Mouse (Mus musculus): ENCODE data around the gene Bcl9. TPM values are rescaled to one million over a fixed set of nuclear protein-coding genes. Genes with fewer than 3 reads are reported as not detected.

The Bcl9 gene
- total and polyA plus RNA-seq, 3 experiments: 1.1 to 13.5 (median 3.3) TPM

- H3K4me3 ChIP-seq (replicated peaks in 1 of 3; ENCODE audit: low read depth in 2 of 3, low read length in 2 of 3, poor library complexity in 1 of 3): no peak overlapping the region
- H3K27ac ChIP-seq (ENCODE audit: insufficient read depth, low read depth): no peak overlapping the region
- in situ Hi-C loops (cut with MboI; ENCODE audit: low pct_ligation_motif_present, low pct_unique_long_range_greater_than_20kb, low sequenced_read_pairs) (no loop called here), dilution Hi-C loops (cut with MboI; ENCODE audit: extremely low pct_ligation_motif_present, extremely low pct_unique_long_range_greater_than_20kb, low sequenced_read_pairs) (no loop called here)
- no peak for DNase-seq (ENCODE audit: extremely low read depth)
- no peak for TF ChIP-seq USF2 (conservative IDR thresholded peaks at IDR 0.05; ENCODE audit: low read depth, low read length)
- TF ChIP-seq CHD2 (IDR thresholded peaks at IDR 0.05; ENCODE audit: low read length): no peak
- TF ChIP-seq MAX (IDR thresholded peaks at IDR 0.05; ENCODE audit: low read length): no peak
- TF ChIP-seq HCFC1 (IDR thresholded peaks at IDR 0.05; ENCODE audit: low read depth, low read length): no peak
- TF ChIP-seq SIN3A (IDR thresholded peaks at IDR 0.05; ENCODE audit: low read length): no peak
- no peak for TF ChIP-seq MXI1 (IDR thresholded peaks at IDR 0.05; ENCODE audit: low read depth, low read length)
- no peak for TF ChIP-seq BHLHE40 (IDR thresholded peaks at IDR 0.05; ENCODE audit: low read depth, low read length)
- TF ChIP-seq ZC3H11A (IDR thresholded peaks at IDR 0.05; ENCODE audit: low read depth, low read length): no peak
- no peak for TF ChIP-seq TBP (conservative IDR thresholded peaks at IDR 0.05; ENCODE audit: low read depth, low read length)
- TF ChIP-seq E2F4 (IDR thresholded peaks at IDR 0.05; ENCODE audit: insufficient replicate concordance, low read depth, low read length): no peak
- TF ChIP-seq CTCF (conservative IDR thresholded peaks at IDR 0.05 in 1 of 2, IDR thresholded peaks at IDR 0.05 in 1 of 2; ENCODE audit: low read depth in 2 of 2, low read length in 2 of 2): peak in 1 of 2 experiments; percentile 33; a peak in 1 of 4 replicates
- peak; percentile 2 for TF ChIP-seq RAD21 (IDR thresholded peaks at IDR 0.05; ENCODE audit: low read depth, low read length)
- no peak for TF ChIP-seq ELF1 (IDR thresholded peaks at IDR 0.05; ENCODE audit: low read depth, low read length)
- no peak for TF ChIP-seq JUND (conservative IDR thresholded peaks at IDR 0.05; ENCODE audit: low read depth, low read length)
- H3K9me3 ChIP-seq (replicated peaks; ENCODE audit: low read length): peaks cover 6% of the 10 kb centered on the region
- no peaks in the 10 kb centered on the region for H3K36me3 ChIP-seq (replicated peaks in 1 of 2; ENCODE audit: control insufficient read depth in 1 of 2, insufficient read depth in 1 of 2, low read length in 1 of 2)
- no peaks in the 10 kb centered on the region for H3K27me3 ChIP-seq (replicated peaks)
- H3K9ac ChIP-seq (ENCODE audit: insufficient read depth, low read depth): no peak overlapping the region
- peaks cover 0 to 4% of the 10 kb centered on the region in 2 experiments; a peak in 1 of 4 replicates for H3K4me1 ChIP-seq (ENCODE audit: control insufficient read depth in 1 of 2, insufficient read depth in 2 of 2)
- no peak overlapping the region for H3K4me2 ChIP-seq (ENCODE audit: insufficient read depth, low read depth, poor library complexity, severe bottlenecking)
- no peaks in the 10 kb centered on the region for H3K79me2 ChIP-seq (replicated peaks; ENCODE audit: control insufficient read depth, extremely low read depth, insufficient read depth, poor library complexity, severe bottlenecking)
Observed at GRCm38 (mm10) chr3:97299885-97300284, 2.2 kb upstream of the Bcl9 start.

DNA sequence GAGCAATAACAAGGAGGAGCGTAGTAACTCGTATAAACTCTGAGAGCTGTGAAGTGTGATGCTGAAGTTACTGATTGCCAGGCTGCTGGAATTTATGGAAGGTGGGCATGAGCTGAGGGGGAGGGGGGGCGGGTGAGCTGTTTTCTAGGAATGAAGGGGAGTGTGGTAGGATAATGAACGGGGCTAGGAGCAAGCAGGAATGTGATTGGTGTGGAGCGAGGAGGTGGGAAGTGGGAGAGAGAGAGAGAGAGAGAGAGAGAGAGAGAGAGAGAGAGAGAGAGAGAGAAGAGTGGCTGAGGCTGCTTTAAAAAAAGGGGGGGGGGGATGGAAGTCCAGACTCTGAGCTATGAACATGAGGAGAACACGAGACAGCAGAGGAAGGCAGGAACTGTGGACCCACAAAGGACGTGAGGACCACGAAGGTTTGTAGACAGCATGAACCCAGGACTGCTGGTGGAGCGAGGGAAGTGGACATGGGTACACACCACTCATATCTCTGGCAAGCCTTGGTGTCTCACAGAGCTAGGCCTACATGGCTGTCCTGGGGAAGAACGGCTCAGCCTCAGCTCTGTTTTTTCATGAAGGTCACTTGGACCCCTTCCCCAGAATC is 1.2 kb upstream of the Bcl9 start:
- TF ChIP-seq HCFC1 (IDR thresholded peaks at IDR 0.05; ENCODE audit: low read depth, low read length): no peak
- no peak for TF ChIP-seq MYC (IDR thresholded peaks at IDR 0.05; ENCODE audit: low read depth, low read length)
- no peak for TF ChIP-seq ZMIZ1 (IDR thresholded peaks at IDR 0.05; ENCODE audit: low read depth, low read length)
- TF ChIP-seq POLR2AphosphoS2 (IDR thresholded peaks at IDR 0.05; ENCODE audit: low read depth, low read length): no peak
- TF ChIP-seq SMC3 (IDR thresholded peaks at IDR 0.05; ENCODE audit: low read depth, low read length): no peak
- TF ChIP-seq KAT2A (IDR thresholded peaks at IDR 0.05; ENCODE audit: insufficient replicate concordance, low read length): no peak
- TF ChIP-seq CHD2 (IDR thresholded peaks at IDR 0.05; ENCODE audit: low read length): no peak
- TF ChIP-seq SIN3A (IDR thresholded peaks at IDR 0.05; ENCODE audit: low read length): no peak
- TF ChIP-seq ZKSCAN1 (IDR thresholded peaks at IDR 0.05; ENCODE audit: borderline replicate concordance, low read depth, low read length): no peak
- no peak for TF ChIP-seq CHD1 (IDR thresholded peaks at IDR 0.05; ENCODE audit: low read depth, low read length)
- no peak for TF ChIP-seq MAX (IDR thresholded peaks at IDR 0.05; ENCODE audit: low read length)
- no peak for TF ChIP-seq ZC3H11A (IDR thresholded peaks at IDR 0.05; ENCODE audit: low read depth, low read length)
- no peak for TF ChIP-seq ELF1 (IDR thresholded peaks at IDR 0.05; ENCODE audit: low read depth, low read length)
- TF ChIP-seq NELFE (IDR thresholded peaks at IDR 0.05; ENCODE audit: low read depth, low read length): no peak
- no peak for TF ChIP-seq ETS1 (conservative IDR thresholded peaks at IDR 0.05; ENCODE audit: low read depth, low read length)
- Histone ChIP-seq H3K9me3 (replicated peaks; ENCODE audit: low read length) (peaks cover 6% of the 10 kb centered on the region), H3K79me2 (replicated peaks; ENCODE audit: control insufficient read depth, extremely low read depth, insufficient read depth, poor library complexity, severe bottlenecking) (no peaks in the 10 kb centered on the region), H3K4me3 (replicated peaks in 1 of 3; ENCODE audit: low read depth in 2 of 3, low read length in 2 of 3, poor library complexity in 1 of 3) (no peak overlapping the region), H3K4me1 (ENCODE audit: control insufficient read depth in 1 of 2, insufficient read depth in 2 of 2) (peaks cover 2 to 7% of the 10 kb centered on the region in 2 experiments; a peak in 2 of 4 replicates), H3K27me3 (replicated peaks) (no peaks in the 10 kb centered on the region), H3K27ac (ENCODE audit: insufficient read depth, low read depth) (no peak overlapping the region), H3K9ac (ENCODE audit: insufficient read depth, low read depth) (no peak overlapping the region), H3K4me2 (ENCODE audit: insufficient read depth, low read depth, poor library complexity, severe bottlenecking) (no peak overlapping the region), H3K36me3 (replicated peaks in 1 of 2; ENCODE audit: control insufficient read depth in 1 of 2, insufficient read depth in 1 of 2, low read length in 1 of 2) (no peaks in the 10 kb centered on the region)
- in situ Hi-C loops (cut with MboI; ENCODE audit: low pct_ligation_motif_present, low pct_unique_long_range_greater_than_20kb, low sequenced_read_pairs) (no loop called here), dilution Hi-C loops (cut with MboI; ENCODE audit: extremely low pct_ligation_motif_present, extremely low pct_unique_long_range_greater_than_20kb, low sequenced_read_pairs) (no loop called here)
- DNase-seq (ENCODE audit: extremely low read depth): no peak

Measured in CH12.LX (cell line).